9 mouse cellular contexts compared by ENCODE assay signal in the genomic region with DNA sequence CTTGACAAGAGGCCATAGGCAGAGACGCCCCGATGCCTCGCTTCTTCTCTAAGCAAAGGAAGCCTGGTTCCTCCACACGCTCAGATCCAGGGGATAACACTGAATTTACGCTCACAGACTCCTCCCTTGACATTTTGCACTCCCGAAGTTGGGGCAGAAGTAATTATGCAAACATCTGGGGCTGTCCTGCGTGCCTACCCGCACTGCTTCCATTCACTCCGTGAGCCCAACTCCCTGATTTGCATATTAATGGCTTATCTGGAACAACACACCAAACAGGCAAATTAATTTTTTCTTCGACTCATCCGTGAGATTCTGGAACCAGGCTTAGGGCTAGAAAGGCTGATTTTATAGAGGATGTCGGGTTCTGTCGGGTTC. TPM values are rescaled to one million over a fixed set of nuclear protein-coding genes. Genes with fewer than 3 reads are reported as not detected.
DNase-seq lines count a peak whose midpoint lies in the region; ATAC-seq and TF ChIP-seq lines count a peak whose summit lies in the region.
"Had no signal": no experiment of that assay in that cellular context is flagged by ENCODE, and none has a peak within 500 bp of the region (broad histone marks: within the 10 kb centered on the region; RNA-seq: fewer than 3 reads in every experiment).

No protein-coding gene starts in this region.

- intact Hi-C loops in gastrocnemius, postnatal 36 days (cut with DNase I) = no loop called here

- TF ChIP-seq EP300 in CH12.LX (IDR thresholded peaks at IDR 0.05; ENCODE audit: low read length) = peak; percentile 56

- H3K79me2 ChIP-seq in CH12.LX (replicated peaks; ENCODE audit: control insufficient read depth, extremely low read depth, insufficient read depth, poor library complexity, severe bottlenecking) = no peaks in the 10 kb centered on the region

- TF ChIP-seq RAD21 in CH12.LX (IDR thresholded peaks at IDR 0.05; ENCODE audit: low read depth, low read length) = no peak

- TF ChIP-seq CTCF in CH12.LX (conservative IDR thresholded peaks at IDR 0.05 in 1 of 2, IDR thresholded peaks at IDR 0.05 in 1 of 2; ENCODE audit: low read depth in 2 of 2, low read length in 2 of 2) = no peak

- peaks cover 94% of the 10 kb centered on the region for H3K27me3 ChIP-seq in heart, embryonic 15.5 days
- H3K27me3 ChIP-seq in CH12.LX (replicated peaks) = peaks cover 97% of the 10 kb centered on the region
- peaks cover 97% of the 10 kb centered on the region for H3K27me3 ChIP-seq in forebrain, embryonic 13.5 days
- H3K27me3 ChIP-seq in limb, embryonic 14.5 days (ENCODE audit: control insufficient read depth, insufficient read depth, low read length) = peaks cover 89% of the 10 kb centered on the region

- peaks cover 49% of the 10 kb centered on the region for H3K4me1 ChIP-seq in heart, embryonic 15.5 days (replicated peaks)
- peaks cover 19 to 62% of the 10 kb centered on the region in 2 experiments for H3K4me1 ChIP-seq in CH12.LX (ENCODE audit: control insufficient read depth in 1 of 2, insufficient read depth in 2 of 2)
- H3K4me1 ChIP-seq in forebrain, embryonic 13.5 days = peaks cover 53% of the 10 kb centered on the region
- peaks cover 44% of the 10 kb centered on the region for H3K4me1 ChIP-seq in limb, embryonic 14.5 days (ENCODE audit: control insufficient read depth, insufficient read depth, low read length)

- in situ Hi-C loops in CH12.LX (cut with MboI; ENCODE audit: low pct_ligation_motif_present, low pct_unique_long_range_greater_than_20kb, low sequenced_read_pairs) = no loop called here

- no peak overlapping the region for H3K27ac ChIP-seq in heart, embryonic 15.5 days
- H3K27ac ChIP-seq in CH12.LX (ENCODE audit: insufficient read depth, low read depth) = peak overlapping the region; percentile 42
- H3K27ac ChIP-seq in forebrain, embryonic 13.5 days = no peak overlapping the region
- no peak overlapping the region for H3K27ac ChIP-seq in limb, embryonic 14.5 days (replicated peaks; ENCODE audit: low read depth, low read length)

- TF ChIP-seq POLR2A in CH12.LX (IDR thresholded peaks at IDR 0.05; ENCODE audit: low read depth, low read length) = peak; percentile 34; the same call in 1 of the 2 replicates
- no peak for TF ChIP-seq POLR2A in limb, embryonic 14.5 days (IDR thresholded peaks at IDR 0.05; ENCODE audit: borderline replicate concordance, extremely low read depth, insufficient read depth, insufficient read length)

- no peak overlapping the region for H3K9ac ChIP-seq in heart, embryonic 15.5 days
- peak overlapping the region; percentile 22 for H3K9ac ChIP-seq in CH12.LX (ENCODE audit: insufficient read depth, low read depth)
- H3K9ac ChIP-seq in forebrain, embryonic 13.5 days = peak overlapping the region; percentile 26; the same call in 1 of the 2 replicates
- no peak overlapping the region for H3K9ac ChIP-seq in limb, embryonic 14.5 days (ENCODE audit: low read depth, low read length, severe bottlenecking)

- H3K4me2 ChIP-seq in heart, embryonic 15.5 days = peak overlapping the region; percentile 61; the same call in 1 of the 2 replicates
- peak overlapping the region; percentile 72 for H3K4me2 ChIP-seq in CH12.LX (ENCODE audit: insufficient read depth, low read depth, poor library complexity, severe bottlenecking)
- H3K4me2 ChIP-seq in forebrain, embryonic 13.5 days = peak overlapping the region; percentile 28
- H3K4me2 ChIP-seq in limb, embryonic 14.5 days (replicated peaks; ENCODE audit: low read depth, low read length, severe bottlenecking) = peak overlapping the region; percentile 65

- H3K36me3 ChIP-seq in heart, embryonic 15.5 days = no peaks in the 10 kb centered on the region
- no peaks in the 10 kb centered on the region for H3K36me3 ChIP-seq in CH12.LX (replicated peaks in 1 of 2; ENCODE audit: control insufficient read depth in 1 of 2, insufficient read depth in 1 of 2, low read length in 1 of 2)
- H3K36me3 ChIP-seq in forebrain, embryonic 13.5 days (ENCODE audit: poor library complexity, severe bottlenecking) = no peaks in the 10 kb centered on the region
- no peaks in the 10 kb centered on the region for H3K36me3 ChIP-seq in limb, embryonic 14.5 days (ENCODE audit: control insufficient read depth, insufficient read depth, low read length)

- H3K9me3 ChIP-seq in heart, embryonic 15.5 days (replicated peaks) = no peaks in the 10 kb centered on the region
- peaks cover 2% of the 10 kb centered on the region for H3K9me3 ChIP-seq in CH12.LX (replicated peaks; ENCODE audit: low read length)
- H3K9me3 ChIP-seq in forebrain, embryonic 13.5 days (replicated peaks) = no peaks in the 10 kb centered on the region
- no peaks in the 10 kb centered on the region for H3K9me3 ChIP-seq in limb, embryonic 14.5 days (ENCODE audit: control insufficient read depth, low read length)

- no peak for DNase-seq in heart, adult 11 months
- peak; percentile 84 for DNase-seq in CH12.LX (ENCODE audit: extremely low read depth)
- no peak for DNase-seq in limb, embryonic 14.5 days (ENCODE audit: low spot score)
- DNase-seq in cerebellum, postnatal 4 days (ENCODE audit: low spot score in 2 of 2) = no peak
- no peak for DNase-seq in gastrocnemius, postnatal 36 days
- no peak for DNase-seq in frontal cortex, postnatal 25 days (ENCODE audit: low spot score in 2 of 2)
- DNase-seq: thymus, adult 2 months had no signal

- dilution Hi-C loops in CH12.LX (cut with MboI; ENCODE audit: extremely low pct_ligation_motif_present, extremely low pct_unique_long_range_greater_than_20kb, low sequenced_read_pairs) = no loop called here

- WGBS in heart, embryonic 15.5 days = 2% methylated on average over 13 of the region's 13 CpGs
- WGBS in forebrain, embryonic 13.5 days = 0% methylated on average over 13 of the region's 13 CpGs
- 1% methylated on average over 13 of the region's 13 CpGs for WGBS in limb, embryonic 14.5 days

- no peak for ATAC-seq in heart, embryonic 15.5 days (replicated peaks; ENCODE audit: insufficient number of reproducible peaks, insufficient read depth, low FRiP score, low read depth)
- ATAC-seq in forebrain, embryonic 13.5 days = no peak
- no peak for ATAC-seq in limb, embryonic 14.5 days (ENCODE audit: low FRiP score, low read depth)

- H3K4me3 ChIP-seq in heart, embryonic 15.5 days = peak overlapping the region; percentile 38
- H3K4me3 ChIP-seq in CH12.LX (replicated peaks in 1 of 3; ENCODE audit: low read depth in 2 of 3, low read length in 2 of 3, poor library complexity in 1 of 3) = peak overlapping the region; percentile 1 to 46 (median 45)
- peak overlapping the region; percentile 17 for H3K4me3 ChIP-seq in forebrain, embryonic 13.5 days
- H3K4me3 ChIP-seq in limb, embryonic 14.5 days (replicated peaks; ENCODE audit: low read length) = peak overlapping the region; percentile 14

TF ChIP-seq in CH12.LX, 34 proteins besides CTCF, POLR2A, EP300 and RAD21 (continues in another document):
- TF ChIP-seq POLR2AphosphoS2 (IDR thresholded peaks at IDR 0.05; ENCODE audit: low read depth, low read length) (no peak), USF1 (IDR thresholded peaks at IDR 0.05; ENCODE audit: low read depth, low read length) (no peak), PAX5 (IDR thresholded peaks at IDR 0.05; ENCODE audit: low read length) (no peak), KAT2A (IDR thresholded peaks at IDR 0.05; ENCODE audit: insufficient replicate concordance, low read length) (no peak), ZKSCAN1 (IDR thresholded peaks at IDR 0.05; ENCODE audit: borderline replicate concordance, low read depth, low read length) (no peak), MYC (IDR thresholded peaks at IDR 0.05; ENCODE audit: low read depth, low read length) (no peak), SMC3 (IDR thresholded peaks at IDR 0.05; ENCODE audit: low read depth, low read length) (no peak), BHLHE40 (IDR thresholded peaks at IDR 0.05; ENCODE audit: low read depth, low read length) (peak; percentile 90), RCOR1 (conservative IDR thresholded peaks at IDR 0.05; ENCODE audit: low read depth, low read length) (no peak), IRF4 (IDR thresholded peaks at IDR 0.05; ENCODE audit: low read depth, low read length) (no peak; the same call in 1 of the 2 replicates), MAFK (IDR thresholded peaks at IDR 0.05; ENCODE audit: insufficient replicate concordance, low read length) (no peak), HCFC1 (IDR thresholded peaks at IDR 0.05; ENCODE audit: low read depth, low read length) (0 out of 2 replicates have a peak, but pooled peaks have one; percentile 30), JUND (conservative IDR thresholded peaks at IDR 0.05; ENCODE audit: low read depth, low read length) (no peak)

RNA-seq across cellular contexts. Expression of a gene that starts 7.4 kb away (rescaled TPM):
- 7.5 and 9.5 TPM in 2 replicates for polyA plus RNA-seq in heart, embryonic 15.5 days (2015; fragmentation: Nextera tagmentation; extraction: Ambion mirVana)
- 8.5 and 10.2 TPM in 2 replicates for total RNA-seq in CH12.LX (2012; rRNA removed)
- total RNA-seq in CH12.LX (2014; rRNA removed) = 6.2 and 7.7 TPM in 2 replicates
- 6.0 and 7.5 TPM in 2 replicates for polyA plus RNA-seq in CH12.LX (2012; ENCODE audit: insufficient read length, low read depth)
- 9.8 and 12.3 TPM in 2 replicates for polyA plus RNA-seq in forebrain, embryonic 13.5 days (2015; fragmentation: Nextera tagmentation; extraction: Ambion mirVana)
- polyA plus RNA-seq in limb, embryonic 14.5 days (2012; rRNA removed) = 6.9 and 7.2 TPM in 2 replicates
- polyA plus RNA-seq in limb, embryonic 14.5 days (2014; fragmentation: Nextera tagmentation; extraction: Ambion mirVana) = 10.1 and 12.6 TPM in 2 replicates
- total RNA-seq in gastrocnemius, postnatal 36 days (2021) = 1 to 10 TPM; 1.5 to 1.9 TPM

RNA-seq across cellular contexts. Expression of a gene that starts 25.4 kb away (rescaled TPM):
- 11.6 and 18.0 TPM in 2 replicates for polyA plus RNA-seq in heart, embryonic 15.5 days (2015; fragmentation: Nextera tagmentation; extraction: Ambion mirVana)
- total RNA-seq in CH12.LX (2012; rRNA removed) (10.9 and 15.5 TPM in 2 replicates), CH12.LX (2014; rRNA removed) (2.6 and 2.8 TPM in 2 replicates)
- polyA plus RNA-seq in CH12.LX (2012; ENCODE audit: insufficient read length, low read depth) = 3.6 and 3.9 TPM in 2 replicates
- polyA plus RNA-seq in forebrain, embryonic 13.5 days (2015; fragmentation: Nextera tagmentation; extraction: Ambion mirVana) = 45.2 and 52.0 TPM in 2 replicates
- 35.7 and 40.4 TPM in 2 replicates for polyA plus RNA-seq in limb, embryonic 14.5 days (2012; rRNA removed)
- polyA plus RNA-seq in limb, embryonic 14.5 days (2014; fragmentation: Nextera tagmentation; extraction: Ambion mirVana) = 29.1 and 35.5 TPM in 2 replicates
- 1 to 10 TPM in 1 of 2 experiments, under 1 TPM in 1; 0.79 to 1.1 TPM for total RNA-seq in gastrocnemius, postnatal 36 days (2021)

RNA-seq across cellular contexts. Expression of a gene that starts 37.9 kb away (rescaled TPM):
- polyA plus RNA-seq in heart, embryonic 15.5 days (2015; fragmentation: Nextera tagmentation; extraction: Ambion mirVana) = 9.3 and 11.6 TPM in 2 replicates
- total RNA-seq in CH12.LX (2012; rRNA removed) (30.6 and 40.4 TPM in 2 replicates), CH12.LX (2014; rRNA removed) (11.4 and 15.0 TPM in 2 replicates)
- polyA plus RNA-seq in CH12.LX (2012; ENCODE audit: insufficient read length, low read depth) = 26.0 and 29.8 TPM in 2 replicates
- 10.2 and 11.5 TPM in 2 replicates for polyA plus RNA-seq in forebrain, embryonic 13.5 days (2015; fragmentation: Nextera tagmentation; extraction: Ambion mirVana)
- 23.1 and 24.3 TPM in 2 replicates for polyA plus RNA-seq in limb, embryonic 14.5 days (2012; rRNA removed)
- polyA plus RNA-seq in limb, embryonic 14.5 days (2014; fragmentation: Nextera tagmentation; extraction: Ambion mirVana) = 10.9 and 11.4 TPM in 2 replicates
- 1 to 10 TPM; 1.6 to 3.0 TPM for total RNA-seq in gastrocnemius, postnatal 36 days (2021)

Comparison
In these comparisons a context has a peak if more than half of its experiments do, and no peak if none do; other contexts are left out.
1. H3K9ac ChIP-seq: peak in CH12.LX (single experiment) and forebrain, embryonic 13.5 days (single experiment); none in heart, embryonic 15.5 days (single experiment) and limb, embryonic 14.5 days (single experiment).
2. Peak in every context shown above with its lines, with median percentiles within 50 percentile points of each other: H3K4me2 ChIP-seq and H3K4me3 ChIP-seq.